Mouse (Mus musculus) heart, embryonic 15.5 days (tissue): ENCODE measurements at regions not wholly inside any gene's neighbourhood (a gene's known extent, or its start where the extent isn't known, plus 50 kb on each side); places are given as distances from the start of the nearest gene placed in this dataset.

ENCODE experiments used
- ATAC-seq: fragments of 200-750 bp; cut with Nextera tagmentation; replicated peaks from 2 replicates; pipeline ENCODE4 v1.8.0; 2017; ENCODE audit warnings: low read depth, moderate TSS enrichment; ENCODE audit not compliant: insufficient number of reproducible peaks, insufficient read depth, low FRiP score
- H3K27ac ChIP-seq: fragments of 300-500 bp; sonication (generic); 2 replicates; pipeline ENCODE4 v1.5.1; 2015; ENCODE audit warnings: mild to moderate bottlenecking, inconsistent platforms
- H3K27me3 ChIP-seq: fragments of 300-500 bp; sonication (generic); 2 replicates; pipeline ENCODE4 v1.6.1; 2015; ENCODE audit warnings: inconsistent platforms
- H3K36me3 ChIP-seq: fragments of 300-500 bp; sonication (generic); 2 replicates; pipeline ENCODE4 v1.6.1; 2015; ENCODE audit warnings: mild to moderate bottlenecking, inconsistent platforms
- H3K4me1 ChIP-seq: fragments of 300-500 bp; sonication (generic); replicated peaks from 2 replicates; pipeline ENCODE4 v1.6.1; 2015; ENCODE audit warnings: inconsistent platforms
- H3K4me2 ChIP-seq: fragments of 300-500 bp; sonication (generic); 2 replicates; pipeline ENCODE4 v1.6.1; 2015; ENCODE audit warnings: inconsistent platforms, mild to moderate bottlenecking, moderate library complexity
- H3K4me3 ChIP-seq: fragments of 300-500 bp; sonication (generic); 2 replicates; pipeline ENCODE4 v1.5.1; 2015; ENCODE audit warnings: mild to moderate bottlenecking, inconsistent platforms
- H3K9ac ChIP-seq: fragments of 300-500 bp; sonication (generic); 2 replicates; pipeline ENCODE4 v1.6.1; 2015; ENCODE audit warnings: mild to moderate bottlenecking, inconsistent platforms
- H3K9me3 ChIP-seq: fragments of 300-500 bp; sonication (generic); replicated peaks from 2 replicates; pipeline ENCODE4 v1.6.1; 2016; ENCODE audit warnings: inconsistent platforms
- WGBS: fragments of 180-500 bp; shearing (Covaris S2); methylation state at CpG from one replicate; pipeline ENCODE4 v1.1.7; 2015; ENCODE audit warnings: mixed read lengths; 5-methylcytosine and 5-hydroxymethylcytosine counted together

- no peaks in the 10 kb centered on the region for H3K36me3 ChIP-seq
- H3K27me3 ChIP-seq: no peaks in the 10 kb centered on the region
- H3K4me3 ChIP-seq: no peak overlapping the region
- H3K4me2 ChIP-seq: no peak overlapping the region
- H3K27ac ChIP-seq: no peak overlapping the region
- H3K9ac ChIP-seq: no peak overlapping the region
- H3K4me1 ChIP-seq: no peaks in the 10 kb centered on the region
- WGBS: 30% methylated on average over 1 of the region's 1 CpGs
- no peaks in the 10 kb centered on the region for H3K9me3 ChIP-seq
- ATAC-seq: no peak
These were observed 518.2 kb upstream of the Nr5a2 start for GRCm38 (mm10) chr1:137478459-137478858.

- no peaks in the 10 kb centered on the region for H3K27me3 ChIP-seq
- no peaks in the 10 kb centered on the region for H3K9me3 ChIP-seq
- H3K4me2 ChIP-seq: no peak overlapping the region
- no peak overlapping the region for H3K27ac ChIP-seq
- no peak overlapping the region for H3K9ac ChIP-seq
- no peaks in the 10 kb centered on the region for H3K4me1 ChIP-seq
- no peaks in the 10 kb centered on the region for H3K36me3 ChIP-seq
- H3K4me3 ChIP-seq: no peak overlapping the region
- 76% methylated on average over 3 of the region's 3 CpGs for WGBS
- ATAC-seq: no peak
These were observed 517.0 kb upstream of the Nr5a2 start for GRCm38 (mm10) chr1:137477239-137477638.

GRCm38 (mm10) chr1:137474858-137475257, 514.6 kb upstream of the Nr5a2 start:
- H3K4me1 ChIP-seq: no peaks in the 10 kb centered on the region
- no peaks in the 10 kb centered on the region for H3K36me3 ChIP-seq
- WGBS: 74% methylated on average over 4 of the region's 4 CpGs
- H3K9me3 ChIP-seq: no peaks in the 10 kb centered on the region
- H3K9ac ChIP-seq: no peak overlapping the region
- no peak overlapping the region for H3K4me3 ChIP-seq
- no peaks in the 10 kb centered on the region for H3K27me3 ChIP-seq
- no peak overlapping the region for H3K27ac ChIP-seq
- H3K4me2 ChIP-seq: no peak overlapping the region
- no peak for ATAC-seq

GRCm38 (mm10) chr1:137473800-137474685, 513.8 kb upstream of the Nr5a2 start:
- no peak for ATAC-seq
- Histone ChIP-seq H3K9me3 (no peaks in the 10 kb centered on the region), H3K27me3 (no peaks in the 10 kb centered on the region), H3K4me1 (no peaks in the 10 kb centered on the region), H3K27ac (no peak overlapping the region), H3K9ac (no peak overlapping the region), H3K36me3 (no peaks in the 10 kb centered on the region), H3K4me3 (no peak overlapping the region), H3K4me2 (no peak overlapping the region)
- WGBS: 69% methylated on average over 4 of the region's 4 CpGs

GRCm38 (mm10) chr1:137464971-137465370, 504.7 kb upstream of the Nr5a2 start:
- Histone ChIP-seq H3K27me3 (no peaks in the 10 kb centered on the region), H3K4me1 (no peaks in the 10 kb centered on the region), H3K4me3 (no peak overlapping the region), H3K4me2 (no peak overlapping the region), H3K36me3 (no peaks in the 10 kb centered on the region), H3K27ac (no peak overlapping the region), H3K9me3 (no peaks in the 10 kb centered on the region), H3K9ac (no peak overlapping the region)
- 82% methylated on average over 5 of the region's 5 CpGs for WGBS
- ATAC-seq: no peak

- Histone ChIP-seq H3K4me3 (no peak overlapping the region), H3K36me3 (no peaks in the 10 kb centered on the region), H3K27me3 (no peaks in the 10 kb centered on the region), H3K4me2 (no peak overlapping the region), H3K27ac (no peak overlapping the region), H3K9ac (no peak overlapping the region), H3K9me3 (no peaks in the 10 kb centered on the region), H3K4me1 (no peaks in the 10 kb centered on the region)
- no peak for ATAC-seq
- 47% methylated on average over 1 of the region's 1 CpGs for WGBS
These were observed 500.9 kb upstream of the Nr5a2 start for GRCm38 (mm10) chr1:137461189-137461588.

- Histone ChIP-seq H3K9me3 (no peaks in the 10 kb centered on the region), H3K36me3 (no peaks in the 10 kb centered on the region), H3K9ac (no peak overlapping the region), H3K4me3 (no peak overlapping the region), H3K4me1 (no peaks in the 10 kb centered on the region), H3K27me3 (no peaks in the 10 kb centered on the region), H3K4me2 (no peak overlapping the region), H3K27ac (no peak overlapping the region)
- ATAC-seq: no peak
- 67% methylated on average over 7 of the region's 7 CpGs for WGBS
These were observed 493.4 kb upstream of the Nr5a2 start for GRCm38 (mm10) chr1:137453446-137454208.

GRCm38 (mm10) chr1:137452749-137453148, 492.5 kb upstream of the Nr5a2 start:
- no peaks in the 10 kb centered on the region for H3K4me1 ChIP-seq
- no peak overlapping the region for H3K4me3 ChIP-seq
- no peaks in the 10 kb centered on the region for H3K27me3 ChIP-seq
- H3K9ac ChIP-seq: no peak overlapping the region
- H3K4me2 ChIP-seq: no peak overlapping the region
- no peaks in the 10 kb centered on the region for H3K36me3 ChIP-seq
- no peaks in the 10 kb centered on the region for H3K9me3 ChIP-seq
- no peak for ATAC-seq
- no peak overlapping the region for H3K27ac ChIP-seq
- WGBS: 62% methylated on average over 1 of the region's 1 CpGs

GRCm38 (mm10) chr1:137446497-137446896, 486.2 kb upstream of the Nr5a2 start:
- Histone ChIP-seq H3K27me3 (no peaks in the 10 kb centered on the region), H3K4me1 (no peaks in the 10 kb centered on the region), H3K4me3 (no peak overlapping the region), H3K9me3 (no peaks in the 10 kb centered on the region), H3K9ac (no peak overlapping the region), H3K36me3 (no peaks in the 10 kb centered on the region), H3K4me2 (no peak overlapping the region), H3K27ac (no peak overlapping the region)
- WGBS: 57% methylated on average over 3 of the region's 3 CpGs
- ATAC-seq: no peak

- Histone ChIP-seq H3K4me3 (no peak overlapping the region), H3K27ac (no peak overlapping the region), H3K4me2 (no peak overlapping the region), H3K36me3 (no peaks in the 10 kb centered on the region), H3K27me3 (no peaks in the 10 kb centered on the region), H3K9ac (no peak overlapping the region), H3K4me1 (0 out of 2 replicates have a peak, but pooled peaks cover 5% of the 10 kb centered on the region), H3K9me3 (no peaks in the 10 kb centered on the region)
- no peak for ATAC-seq
- WGBS: 86% methylated on average over 1 of the region's 1 CpGs
These were observed 467.9 kb upstream of the Nr5a2 start for GRCm38 (mm10) chr1:137428110-137428509.

- H3K36me3 ChIP-seq: no peaks in the 10 kb centered on the region
- ATAC-seq: no peak
- WGBS: 73% methylated on average over 3 of the region's 3 CpGs
- H3K4me3 ChIP-seq: no peak overlapping the region
- H3K9ac ChIP-seq: no peak overlapping the region
- no peaks in the 10 kb centered on the region for H3K9me3 ChIP-seq
- no peak overlapping the region for H3K27ac ChIP-seq
- H3K27me3 ChIP-seq: no peaks in the 10 kb centered on the region
- H3K4me1 ChIP-seq: no peaks in the 10 kb centered on the region
- H3K4me2 ChIP-seq: no peak overlapping the region
These were observed 458.1 kb upstream of the Nr5a2 start for GRCm38 (mm10) chr1:137418388-137418787.
